Mouse (Mus musculus): ENCODE data around the gene Cbl. TPM values are rescaled to one million over a fixed set of nuclear protein-coding genes. Genes with fewer than 3 reads are reported as not detected.
A peak's percentile ranks its signal among the peaks of the same experiment; 100 is the strongest.

The Cbl gene
- polyA plus RNA-seq, 1 experiment from 2014 or later, result 19.2 TPM

- Histone ChIP-seq H3K27ac (replicated peaks; ENCODE audit: low read depth, low read length) (no peak overlapping the region), H3K9me3 (ENCODE audit: control insufficient read depth, low read length) (no peaks in the 10 kb centered on the region), H3K36me3 (ENCODE audit: control insufficient read depth, insufficient read depth, low read length) (peaks cover 10% of the 10 kb centered on the region; the same call in 1 of the 2 replicates), H3K4me1 (ENCODE audit: control insufficient read depth, insufficient read depth, low read length) (peaks cover 33% of the 10 kb centered on the region), H3K4me3 (ENCODE audit: low read depth, low read length) (no peak overlapping the region), H3K9ac (ENCODE audit: low read length) (no peak overlapping the region), H3K4me2 (ENCODE audit: low read depth, severe bottlenecking) (peak overlapping the region; percentile 18), H3K27me3 (ENCODE audit: control insufficient read depth, insufficient read depth, low read length) (no peaks in the 10 kb centered on the region)
- 42% methylated on average over 25 of the region's 25 CpGs for WGBS
- peak; percentile 62 for DNase-seq (ENCODE audit: low spot score)
- no peak for ATAC-seq (ENCODE audit: insufficient number of reproducible peaks, low FRiP score, low TSS enrichment, low read depth)
Observed at GRCm38 (mm10) chr9:44107557-44108179, 126.2 kb downstream of the Cbl start.

GRCm38 (mm10) chr9:44107110-44107509, 126.7 kb downstream of the Cbl start, which contains the start of gene C1qtnf5:
Gene C1qtnf5, plus strand, starts transcription at chr9:44107245.
- Histone ChIP-seq H3K4me1 (ENCODE audit: control insufficient read depth, insufficient read depth, low read length) (peaks cover 33% of the 10 kb centered on the region), H3K9me3 (ENCODE audit: control insufficient read depth, low read length) (no peaks in the 10 kb centered on the region), H3K27ac (replicated peaks; ENCODE audit: low read depth, low read length) (no peak within 1 kb of the TSS), H3K4me3 (ENCODE audit: low read depth, low read length) (no peak within 1 kb of the TSS), H3K27me3 (ENCODE audit: control insufficient read depth, insufficient read depth, low read length) (no peaks in the 10 kb centered on the region), H3K4me2 (ENCODE audit: low read depth, severe bottlenecking) (peak within 1 kb of the TSS; percentile 18), H3K9ac (ENCODE audit: low read length) (no peak within 1 kb of the TSS), H3K36me3 (ENCODE audit: control insufficient read depth, insufficient read depth, low read length) (peaks cover 10% of the 10 kb centered on the region; the same call in 1 of the 2 replicates)
- ATAC-seq (ENCODE audit: insufficient number of reproducible peaks, low FRiP score, low TSS enrichment, low read depth) (no peak), DNase-seq (ENCODE audit: low spot score) (no peak)
- whole genome bisulfite sequencing, result 32% methylated on average over 8 of the region's 8 CpGs

- H3K4me3 ChIP-seq (ENCODE audit: low read depth, low read length), result no peak overlapping the region
- H3K4me2 ChIP-seq (ENCODE audit: low read depth, severe bottlenecking), result no peak overlapping the region
- no peak overlapping the region for H3K27ac ChIP-seq (replicated peaks; ENCODE audit: low read depth, low read length)
- no peak for DNase-seq (ENCODE audit: low spot score)
- 81% methylated on average over 4 of the region's 4 CpGs for WGBS
- no peak overlapping the region for H3K9ac ChIP-seq (ENCODE audit: low read length)
- H3K9me3 ChIP-seq (ENCODE audit: control insufficient read depth, low read length), result no peaks in the 10 kb centered on the region
- H3K27me3 ChIP-seq (ENCODE audit: control insufficient read depth, insufficient read depth, low read length), result no peaks in the 10 kb centered on the region
- no peak for ATAC-seq (ENCODE audit: insufficient number of reproducible peaks, low FRiP score, low TSS enrichment, low read depth)
- peaks cover 10% of the 10 kb centered on the region; the same call in 1 of the 2 replicates for H3K36me3 ChIP-seq (ENCODE audit: control insufficient read depth, insufficient read depth, low read length)
- peaks cover 37% of the 10 kb centered on the region for H3K4me1 ChIP-seq (ENCODE audit: control insufficient read depth, insufficient read depth, low read length)
Observed at GRCm38 (mm10) chr9:44106596-44106995, 127.3 kb downstream of the Cbl start.

- no peak overlapping the region for H3K4me3 ChIP-seq (ENCODE audit: low read depth, low read length)
- no peak overlapping the region for H3K27ac ChIP-seq (replicated peaks; ENCODE audit: low read depth, low read length)
- no peaks in the 10 kb centered on the region for H3K27me3 ChIP-seq (ENCODE audit: control insufficient read depth, insufficient read depth, low read length)
- H3K9ac ChIP-seq (ENCODE audit: low read length), result no peak overlapping the region
- 87% methylated on average over 7 of the region's 7 CpGs for WGBS
- H3K9me3 ChIP-seq (ENCODE audit: control insufficient read depth, low read length), result no peaks in the 10 kb centered on the region
- H3K4me1 ChIP-seq (ENCODE audit: control insufficient read depth, insufficient read depth, low read length), result peaks cover 40% of the 10 kb centered on the region
- peaks cover 10% of the 10 kb centered on the region; the same call in 1 of the 2 replicates for H3K36me3 ChIP-seq (ENCODE audit: control insufficient read depth, insufficient read depth, low read length)
- DNase-seq (ENCODE audit: low spot score) (no peak), ATAC-seq (ENCODE audit: insufficient number of reproducible peaks, low FRiP score, low TSS enrichment, low read depth) (no peak)
- H3K4me2 ChIP-seq (ENCODE audit: low read depth, severe bottlenecking), result no peak overlapping the region
Observed at GRCm38 (mm10) chr9:44106182-44106581, 127.7 kb downstream of the Cbl start.

DNA sequence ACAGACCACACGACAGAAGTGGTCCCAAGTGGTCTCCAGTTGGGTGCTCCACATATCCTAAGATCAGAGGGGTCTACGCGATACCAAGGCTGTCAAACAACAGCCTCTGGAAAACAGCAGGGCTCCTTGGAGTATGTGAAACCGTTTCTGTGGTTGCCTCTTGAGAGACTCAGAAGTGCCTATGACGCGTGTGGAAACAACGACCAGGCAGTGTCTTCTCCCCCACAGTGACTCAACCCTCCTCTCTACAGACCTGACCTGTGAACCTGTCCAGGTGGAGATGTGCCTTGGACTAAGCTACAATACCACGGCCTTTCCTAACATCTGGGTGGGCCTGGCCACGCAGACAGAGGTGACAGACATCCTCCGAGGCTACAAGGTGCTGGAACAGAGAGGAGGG, 128.1 kb downstream of the Cbl start:
- Histone ChIP-seq H3K4me3 (ENCODE audit: low read depth, low read length) (no peak overlapping the region), H3K4me2 (ENCODE audit: low read depth, severe bottlenecking) (no peak overlapping the region), H3K9ac (ENCODE audit: low read length) (no peak overlapping the region), H3K9me3 (ENCODE audit: control insufficient read depth, low read length) (no peaks in the 10 kb centered on the region), H3K4me1 (ENCODE audit: control insufficient read depth, insufficient read depth, low read length) (peaks cover 40% of the 10 kb centered on the region), H3K27me3 (ENCODE audit: control insufficient read depth, insufficient read depth, low read length) (no peaks in the 10 kb centered on the region), H3K36me3 (ENCODE audit: control insufficient read depth, insufficient read depth, low read length) (peaks cover 10% of the 10 kb centered on the region; the same call in 1 of the 2 replicates), H3K27ac (replicated peaks; ENCODE audit: low read depth, low read length) (no peak overlapping the region)
- WGBS, result 88% methylated on average over 10 of the region's 10 CpGs
- no peak for DNase-seq (ENCODE audit: low spot score)
- ATAC-seq (ENCODE audit: insufficient number of reproducible peaks, low FRiP score, low TSS enrichment, low read depth), result no peak

DNA sequence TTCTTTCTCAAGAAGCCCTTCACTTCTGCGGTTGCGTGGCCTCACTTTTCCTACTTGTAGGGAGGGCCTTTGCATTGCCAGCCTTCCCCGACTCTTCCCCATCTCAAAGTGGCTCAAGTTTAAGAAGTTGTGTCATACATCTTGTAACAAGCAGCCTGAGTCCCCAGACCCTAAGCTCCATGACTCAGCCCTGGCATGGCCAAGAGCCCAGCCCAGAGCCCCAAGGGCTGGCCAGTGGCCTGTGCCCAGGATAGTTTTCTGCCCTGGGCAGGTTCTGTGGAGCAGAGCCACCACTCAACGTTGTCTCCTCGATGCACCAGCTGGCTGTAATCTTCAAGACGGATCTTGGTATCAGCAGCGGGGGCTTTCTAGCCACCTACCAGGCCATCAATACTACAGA, 129.0 kb downstream of the Cbl start:
- H3K27ac ChIP-seq (replicated peaks; ENCODE audit: low read depth, low read length), result no peak overlapping the region
- H3K9me3 ChIP-seq (ENCODE audit: control insufficient read depth, low read length), result no peaks in the 10 kb centered on the region
- no peak overlapping the region for H3K4me2 ChIP-seq (ENCODE audit: low read depth, severe bottlenecking)
- no peak overlapping the region for H3K4me3 ChIP-seq (ENCODE audit: low read depth, low read length)
- H3K9ac ChIP-seq (ENCODE audit: low read length), result no peak overlapping the region
- 96% methylated on average over 7 of the region's 7 CpGs for WGBS
- no peak for ATAC-seq (ENCODE audit: insufficient number of reproducible peaks, low FRiP score, low TSS enrichment, low read depth)
- H3K27me3 ChIP-seq (ENCODE audit: control insufficient read depth, insufficient read depth, low read length), result no peaks in the 10 kb centered on the region
- H3K4me1 ChIP-seq (ENCODE audit: control insufficient read depth, insufficient read depth, low read length), result peaks cover 32% of the 10 kb centered on the region
- DNase-seq (ENCODE audit: low spot score), result no peak
- peaks cover 11% of the 10 kb centered on the region; the same call in 1 of the 2 replicates for H3K36me3 ChIP-seq (ENCODE audit: control insufficient read depth, insufficient read depth, low read length)

DNA sequence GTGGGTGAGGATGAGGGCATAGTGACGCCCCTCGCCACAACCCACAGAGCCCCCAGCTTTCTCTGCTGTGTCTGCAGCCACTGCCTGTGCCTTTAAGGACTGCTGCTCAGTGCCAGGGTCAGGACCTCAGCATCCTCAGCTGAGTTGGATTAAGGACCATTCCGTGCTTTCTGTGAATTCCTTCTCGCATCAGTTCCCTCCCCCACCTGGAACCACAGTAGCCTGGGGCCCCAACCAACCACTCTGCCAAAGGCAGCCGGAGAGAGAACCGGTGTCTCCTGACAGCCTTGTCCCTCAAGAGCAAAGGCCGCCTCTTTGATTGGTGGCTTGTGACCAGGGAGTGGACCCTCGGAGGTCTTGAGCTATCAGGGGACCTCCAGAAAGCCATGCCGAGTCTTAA, 132.4 kb downstream of the Cbl start, which contains the start of gene Mfrp:
TSS of gene Mfrp (plus strand) at position 240 of the 400 bp plus-strand sequence.
- no peak within 1 kb of the TSS for H3K4me2 ChIP-seq (ENCODE audit: low read depth, severe bottlenecking)
- 58% methylated on average over 9 of the region's 9 CpGs for WGBS
- peaks cover 4% of the 10 kb centered on the region; the same call in 1 of the 2 replicates for H3K36me3 ChIP-seq (ENCODE audit: control insufficient read depth, insufficient read depth, low read length)
- no peaks in the 10 kb centered on the region for H3K27me3 ChIP-seq (ENCODE audit: control insufficient read depth, insufficient read depth, low read length)
- peaks cover 7% of the 10 kb centered on the region for H3K4me1 ChIP-seq (ENCODE audit: control insufficient read depth, insufficient read depth, low read length)
- H3K9me3 ChIP-seq (ENCODE audit: control insufficient read depth, low read length), result no peaks in the 10 kb centered on the region
- ATAC-seq (ENCODE audit: insufficient number of reproducible peaks, low FRiP score, low TSS enrichment, low read depth) (no peak), DNase-seq (ENCODE audit: low spot score) (no peak)
- H3K9ac ChIP-seq (ENCODE audit: low read length), result no peak within 1 kb of the TSS; the same call in 1 of the 2 replicates
- H3K27ac ChIP-seq (replicated peaks; ENCODE audit: low read depth, low read length), result no peak within 1 kb of the TSS
- no peak within 1 kb of the TSS for H3K4me3 ChIP-seq (ENCODE audit: low read depth, low read length)

DNA sequence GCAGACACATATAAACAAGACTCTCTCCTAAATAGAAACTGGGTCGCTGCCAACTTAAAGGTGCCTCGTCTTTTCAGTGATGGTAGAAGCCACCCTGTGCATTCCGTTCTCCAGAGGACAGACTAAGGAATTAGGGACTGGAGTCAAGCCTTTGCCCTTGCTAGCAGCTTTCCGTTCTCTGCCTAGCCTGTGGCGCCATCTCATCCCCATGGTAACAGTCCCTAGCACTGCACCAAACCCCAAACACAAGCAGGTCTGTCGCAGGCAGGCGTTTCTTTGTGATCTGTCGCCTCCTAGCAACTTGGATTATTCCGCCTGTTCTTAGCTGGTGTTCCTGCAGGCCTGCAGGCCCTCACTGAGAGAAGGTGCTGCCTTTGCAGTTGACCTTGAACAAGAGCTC, 137.3 kb downstream of the Cbl start:
- Histone ChIP-seq H3K9ac (ENCODE audit: low read length) (no peak overlapping the region), H3K9me3 (ENCODE audit: control insufficient read depth, low read length) (no peaks in the 10 kb centered on the region), H3K27me3 (ENCODE audit: control insufficient read depth, insufficient read depth, low read length) (no peaks in the 10 kb centered on the region), H3K4me2 (ENCODE audit: low read depth, severe bottlenecking) (no peak overlapping the region), H3K36me3 (ENCODE audit: control insufficient read depth, insufficient read depth, low read length) (peaks cover 4% of the 10 kb centered on the region; the same call in 1 of the 2 replicates), H3K4me1 (ENCODE audit: control insufficient read depth, insufficient read depth, low read length) (peaks cover 2% of the 10 kb centered on the region; the same call in 1 of the 2 replicates), H3K4me3 (ENCODE audit: low read depth, low read length) (no peak overlapping the region), H3K27ac (replicated peaks; ENCODE audit: low read depth, low read length) (no peak overlapping the region)
- 33% methylated on average over 9 of the region's 9 CpGs for WGBS
- DNase-seq (ENCODE audit: low spot score) (no peak), ATAC-seq (ENCODE audit: insufficient number of reproducible peaks, low FRiP score, low TSS enrichment, low read depth) (no peak)

Data from limb, embryonic 11.5 days (tissue).